Mouse (Mus musculus): Measurements from ENCODE around the gene Noxo1. TPM values are rescaled to one million over a fixed set of nuclear protein-coding genes. Genes with fewer than 3 reads are reported as not detected.

Noxo1 gene
- total RNA-seq, 2 experiments from 2014 or later, result 1.9 to 2.1 TPM

DNA sequence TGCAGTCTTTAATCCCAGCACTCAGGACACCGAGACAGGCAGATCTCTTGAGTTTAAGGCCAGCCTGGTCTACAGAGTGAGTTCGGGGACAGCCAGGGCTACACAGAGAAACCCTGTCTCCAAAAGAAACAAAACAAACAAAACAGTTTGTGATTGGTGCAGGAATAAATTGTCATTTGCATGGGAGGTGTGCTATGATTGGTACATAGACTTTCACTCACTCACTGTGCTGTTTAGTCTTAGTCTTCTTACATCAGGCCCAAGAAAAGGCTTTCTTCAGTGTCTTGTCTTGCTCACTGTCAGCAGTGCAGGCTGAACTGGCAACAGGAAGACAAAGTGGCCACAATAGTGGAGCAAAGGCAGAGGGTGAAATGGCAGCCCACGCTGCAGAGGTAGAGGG is 48.3 kb downstream of the Noxo1 start:
- DNase-seq, result no peak

DNA sequence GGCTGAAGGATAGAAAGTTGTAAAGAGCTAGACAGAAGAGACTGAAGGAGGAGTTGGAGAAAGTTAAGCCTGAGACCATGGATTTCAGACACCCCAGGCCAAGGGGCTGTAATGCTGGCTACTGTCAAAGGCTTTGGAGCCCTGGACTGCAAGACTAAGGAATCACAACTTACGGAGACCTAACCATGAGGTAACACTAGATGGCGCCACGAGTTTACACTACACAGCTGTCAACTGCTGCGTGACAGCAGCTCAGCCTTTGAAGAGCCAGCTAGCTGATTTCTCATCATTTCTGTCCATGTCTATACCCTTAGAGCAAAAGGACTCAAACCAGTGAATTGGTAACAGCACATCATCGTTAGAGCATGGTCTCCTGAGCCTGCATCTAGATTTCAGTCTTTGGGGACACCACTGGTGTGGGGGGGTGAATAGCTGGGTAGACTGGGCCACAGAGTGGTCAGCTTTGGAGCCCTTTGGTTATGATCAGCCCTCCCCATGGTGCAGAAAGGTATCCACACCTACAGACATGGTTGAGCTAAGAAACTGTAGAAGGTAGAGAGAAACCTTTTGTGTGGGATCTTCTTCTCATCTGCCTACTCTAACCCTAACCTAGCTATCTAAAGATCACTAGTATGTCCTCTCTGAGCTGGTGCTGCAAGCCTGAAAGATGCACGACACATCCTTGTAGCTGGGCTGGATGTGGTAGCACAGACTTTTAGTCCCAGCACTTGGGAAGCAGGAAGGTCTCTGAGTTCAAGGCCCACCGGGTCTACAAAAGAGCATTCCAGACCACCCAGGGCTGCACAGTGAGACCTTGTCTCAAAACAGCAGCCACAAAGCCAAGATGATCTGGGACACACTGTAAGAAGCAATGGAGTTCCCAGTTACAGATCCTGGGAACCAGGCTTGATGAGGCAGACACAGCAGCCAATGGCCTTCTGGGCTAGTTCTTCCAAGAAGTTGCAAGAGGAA is 49.8 kb downstream of the Noxo1 start:
- peak; percentile 91 for DNase-seq

DNA sequence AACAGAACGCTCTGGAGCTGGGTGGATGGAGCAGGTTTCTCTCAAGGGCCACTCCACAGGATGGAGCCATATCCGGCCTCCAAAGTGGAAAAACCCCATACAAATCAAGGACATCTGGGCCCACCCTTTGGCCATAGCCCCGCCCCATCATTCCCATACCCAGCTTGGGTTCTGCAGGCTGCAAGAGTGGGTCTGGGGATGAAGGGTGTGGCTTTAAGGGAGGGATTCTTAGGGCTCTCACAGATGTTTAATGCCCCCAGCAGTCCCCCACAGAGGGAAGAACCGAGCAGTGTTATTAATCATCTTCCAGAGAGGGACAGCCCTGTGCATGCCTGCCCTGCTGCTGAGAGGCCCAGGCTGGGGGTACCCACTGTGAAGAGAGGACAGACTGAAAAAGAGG is 51.0 kb downstream of the Noxo1 start:
- no peak for DNase-seq

Other genes starting within 250 kb of the Noxo1 start
- 10 to 100 TPM; 17.3 to 19.3 TPM for gene E4f1, start 225.9 kb upstream of the Noxo1 start, total RNA-seq (2021)
- 10 to 100 TPM; 46.5 to 49.3 TPM for gene Pgp, start 225.8 kb upstream of the Noxo1 start, total RNA-seq (2021)
- gene Bricd5, start 222.3 kb upstream of the Noxo1 start, total RNA-seq (2021), result under 1 TPM in 1 of 2 experiments, not detected in 1; 0.29 TPM
- 10 to 100 TPM; 14.9 to 16.3 TPM for gene Mlst8, start 217.2 kb upstream of the Noxo1 start, total RNA-seq (2021)
- gene Caskin1, start 207.6 kb upstream of the Noxo1 start, total RNA-seq (2021), result under 1 TPM; 0.34 to 0.91 TPM
- 100 to 1,000 TPM in 1 of 2 experiments, 10 to 100 TPM in 1; 97.6 to 106 TPM for gene Traf7, start 168.3 kb upstream of the Noxo1 start, total RNA-seq (2021)
- gene Rab26, start 162.0 kb upstream of the Noxo1 start, total RNA-seq (2021), result under 1 TPM; 0.27 to 0.38 TPM
- gene Pkd1, start 146.4 kb upstream of the Noxo1 start, total RNA-seq (2021), result 10 to 100 TPM; 50.1 to 52.6 TPM
- gene Tsc2, start 63.6 kb upstream of the Noxo1 start, total RNA-seq (2021), result 10 to 100 TPM; 82.9 to 87.9 TPM
- 1 to 10 TPM; 4.0 TPM for gene Nthl1, start 63.6 kb upstream of the Noxo1 start, total RNA-seq (2021)
- 10 to 100 TPM; 61.8 to 75.0 TPM for gene Slc9a3r2, start 45.9 kb upstream of the Noxo1 start, total RNA-seq (2021)
- not detected for gene Npw, start 37.8 kb upstream of the Noxo1 start, total RNA-seq (2021)
- 10 to 100 TPM; 26.0 to 26.6 TPM for gene Zfp598, start 26.5 kb upstream of the Noxo1 start, total RNA-seq (2021)
- under 1 TPM; 0.14 to 0.27 TPM for gene Syngr3, start 6.3 kb upstream of the Noxo1 start, total RNA-seq (2021)
- gene Gfer, start 78 bp upstream of the Noxo1 start, total RNA-seq (2021), result 10 to 100 TPM; 23.3 to 25.6 TPM
- 10 to 100 TPM; 25.2 to 29.2 TPM for gene Tbl3, start 11.4 kb downstream of the Noxo1 start, total RNA-seq (2021)
- not detected for gene Rnf151, start 21.8 kb downstream of the Noxo1 start, total RNA-seq (2021)
- 100 to 1,000 TPM; 734 to 782 TPM for gene Rps2, start 21.9 kb downstream of the Noxo1 start, total RNA-seq (2021)
- 100 to 1,000 TPM; 684 to 725 TPM for gene Ndufb10, start 28.2 kb downstream of the Noxo1 start, total RNA-seq (2021)
- gene Rpl3l, start 31.6 kb downstream of the Noxo1 start, total RNA-seq (2021), result 10 to 100 TPM; 19.5 TPM
- 10 to 100 TPM; 74.4 to 83.3 TPM for gene Msrb1, start 40.4 kb downstream of the Noxo1 start, total RNA-seq (2021)
- under 1 TPM in 1 of 2 experiments, not detected in 1; 0.20 TPM for gene Hs3st6, start 56.8 kb downstream of the Noxo1 start, total RNA-seq (2021)
- under 1 TPM in 1 of 2 experiments, not detected in 1; 0.16 TPM for gene Meiob, start 108.1 kb downstream of the Noxo1 start, total RNA-seq (2021)
- gene Hagh, start 143.9 kb downstream of the Noxo1 start, total RNA-seq (2021), result 10 to 100 TPM; 77.6 to 82.3 TPM
- gene Fahd1, start 154.1 kb downstream of the Noxo1 start, total RNA-seq (2021), result 10 to 100 TPM; 50.3 to 53.0 TPM
- 1 to 10 TPM; 2.9 to 3.5 TPM for gene Igfals, start 169.8 kb downstream of the Noxo1 start, total RNA-seq (2021)
- gene Nubp2, start 190.1 kb downstream of the Noxo1 start, total RNA-seq (2021), result 10 to 100 TPM; 25.6 to 27.0 TPM
- 10 to 100 TPM; 34.8 to 38.6 TPM for gene Spsb3, start 190.4 kb downstream of the Noxo1 start, total RNA-seq (2021)
- gene Eme2, start 198.9 kb downstream of the Noxo1 start, total RNA-seq (2021), result 10 to 100 TPM; 24.8 to 27.1 TPM
- gene Mrps34, start 198.9 kb downstream of the Noxo1 start, total RNA-seq (2021), result 10 to 100 TPM; 93.6 to 97.0 TPM
- 10 to 100 TPM; 33.6 to 42.8 TPM for gene Nme3, start 200.3 kb downstream of the Noxo1 start, total RNA-seq (2021)
- 10 to 100 TPM; 66.5 to 68.5 TPM for gene Mapk8ip3, start 240.7 kb downstream of the Noxo1 start, total RNA-seq (2021)